Mouse (Mus musculus) liver, embryonic 14.5 days (tissue): ENCODE data around the gene Actn4. TPM values are rescaled to one million over a fixed set of nuclear protein-coding genes. Genes with fewer than 3 reads are reported as not detected.

Experiments
- ATAC-seq: fragments of 200-750 bp; cut with Nextera tagmentation; 2 replicates; pipeline ENCODE4 v1.8.0; 2017; ENCODE audit warnings: moderate number of reproducible peaks, mild to moderate bottlenecking, moderate library complexity; ENCODE audit not compliant: insufficient read depth
- DNase-seq, 3 experiments: peaks; one replicate each; pipeline ENCODE4 v3.0.0-alpha.2; 2012 to 2013; ENCODE audit warnings: low read depth in 3 of 3, low spot score in 3 of 3
- H3K27ac ChIP-seq: fragments of 300-500 bp; sonication (generic); 2 replicates; pipeline ENCODE4 v1.5.1; 2014; ENCODE audit warnings: moderate library complexity, mild to moderate bottlenecking, control low read depth, inconsistent platforms
- H3K27me3 ChIP-seq: fragments of 300-500 bp; sonication (generic); 2 replicates; pipeline ENCODE4 v1.6.1; 2014; ENCODE audit warnings: mild to moderate bottlenecking, low read length, moderate library complexity; ENCODE audit not compliant: control insufficient read depth, insufficient read depth
- H3K36me3 ChIP-seq: fragments of 300-500 bp; sonication (generic); replicated peaks from 2 replicates; pipeline ENCODE4 v1.6.1; 2014; ENCODE audit warnings: low read depth; ENCODE audit not compliant: control insufficient read depth, insufficient read depth
- H3K4me1 ChIP-seq, 2 experiments: fragments of 200-500 bp in 1 of 2; fragments of 300-500 bp in 1 of 2; sonication (generic) in 1 of 2; replicated peaks; 2 replicates each; pipeline ENCODE4 v1.6.1; 2012 to 2014; ENCODE audit warnings: antibody characterized with exemption in 1 of 2, inconsistent platforms in 1 of 2, low read length in 1 of 2; ENCODE audit not compliant: control insufficient read depth in 2 of 2, insufficient read depth in 2 of 2
- H3K4me2 ChIP-seq: fragments of 300-500 bp; sonication (generic); 2 replicates; pipeline ENCODE4 v1.6.1; 2014; ENCODE audit warnings: low read depth, mild to moderate bottlenecking, control low read depth, moderate library complexity
- H3K4me3 ChIP-seq, 2 experiments: fragments of 200-500 bp in 1 of 2; fragments of 300-500 bp in 1 of 2; sonication (generic) in 1 of 2; 2 replicates each; pipeline ENCODE4 v1.5.1; 2012 to 2014; ENCODE audit warnings: low read depth in 2 of 2, low read length in 2 of 2, mild to moderate bottlenecking in 2 of 2, control low read depth in 1 of 2, inconsistent platforms in 1 of 2, moderate library complexity in 1 of 2; ENCODE audit not compliant: insufficient read depth in 1 of 2
- H3K9ac ChIP-seq: fragments of 300-500 bp; sonication (generic); replicated peaks from 2 replicates; pipeline ENCODE4 v1.6.1; 2014; ENCODE audit warnings: mild to moderate bottlenecking, control low read depth, moderate library complexity
- H3K9me3 ChIP-seq: fragments of 300-500 bp; sonication (generic); 2 replicates; pipeline ENCODE4 v1.6.1; 2016; ENCODE audit warnings: low read length, mixed read lengths; ENCODE audit not compliant: control insufficient read depth
- CTCF ChIP-seq: IDR thresholded peaks from 2 replicates; pipeline ENCODE4 v1.5.1; 2016; ENCODE audit warnings: antibody characterized with exemption, low read depth, control low read depth
- EP300 ChIP-seq: IDR thresholded peaks from 2 replicates; pipeline ENCODE4 v1.6.1; 2016; ENCODE audit warnings: antibody characterized with exemption, low read depth
- WGBS: fragments of 180-500 bp; shearing (Covaris S2); extraction: QIAGEN DNeasy Blood & Tissue Kit; methylation state at CpG from one replicate; pipeline ENCODE4 v1.1.7; 2014; ENCODE audit not compliant: insufficient replicate concordance; 5-methylcytosine and 5-hydroxymethylcytosine counted together
- polyA plus RNA-seq, 2 experiments: library from polyadenylated mRNA; depleted of rRNA in 1 of 2; stranded (reverse) in 1 of 2; unstranded in 1 of 2; fragments of >200 nt; fragmentation: Nextera tagmentation in 1 of 2; extraction: Ambion mirVana in 1 of 2; gene quantifications; 2 replicates each; pipeline versions ENCODE4 v1.2.1 to v1.2.3; 2012 to 2014

Gene Actn4
- polyA plus RNA-seq, 2 experiments, result 80.4 to 94.5 TPM

DNA sequence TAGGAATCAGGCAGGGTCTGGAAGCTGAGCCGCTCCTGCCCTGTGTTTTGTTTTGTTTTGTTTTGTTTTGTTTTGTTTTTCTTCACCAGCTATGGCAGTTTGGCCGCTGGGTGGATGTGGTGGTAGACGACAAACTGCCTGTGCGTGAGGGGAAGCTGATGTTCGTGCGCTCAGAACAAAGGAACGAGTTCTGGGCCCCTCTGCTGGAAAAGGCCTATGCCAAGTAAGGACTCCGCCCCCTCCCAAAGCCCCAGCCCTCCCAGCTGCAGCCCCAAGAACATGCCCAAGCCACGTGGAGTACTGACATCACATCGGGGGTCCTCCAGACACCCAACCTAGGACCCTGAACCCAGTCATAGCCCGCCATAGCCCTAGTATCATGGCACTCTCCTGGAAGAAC is 79.1 kb downstream of the Actn4 start:
- H3K4me2 ChIP-seq, result no peak overlapping the region
- TF ChIP-seq CTCF, result no peak
- TF ChIP-seq EP300, result no peak
- H3K36me3 ChIP-seq, result no peaks in the 10 kb centered on the region
- H3K9me3 ChIP-seq, result no peaks in the 10 kb centered on the region
- no peak overlapping the region for H3K27ac ChIP-seq
- DNase-seq, result no peak
- ATAC-seq, result no peak
- H3K27me3 ChIP-seq, result peaks cover 8% of the 10 kb centered on the region
- H3K4me1 ChIP-seq, result peaks cover 0 to 8% of the 10 kb centered on the region in 2 experiments; a peak in 2 of 4 replicates
- H3K4me3 ChIP-seq, result no peak overlapping the region
- H3K9ac ChIP-seq, result no peak overlapping the region
- 62% methylated on average over 11 of the region's 11 CpGs for WGBS

DNA sequence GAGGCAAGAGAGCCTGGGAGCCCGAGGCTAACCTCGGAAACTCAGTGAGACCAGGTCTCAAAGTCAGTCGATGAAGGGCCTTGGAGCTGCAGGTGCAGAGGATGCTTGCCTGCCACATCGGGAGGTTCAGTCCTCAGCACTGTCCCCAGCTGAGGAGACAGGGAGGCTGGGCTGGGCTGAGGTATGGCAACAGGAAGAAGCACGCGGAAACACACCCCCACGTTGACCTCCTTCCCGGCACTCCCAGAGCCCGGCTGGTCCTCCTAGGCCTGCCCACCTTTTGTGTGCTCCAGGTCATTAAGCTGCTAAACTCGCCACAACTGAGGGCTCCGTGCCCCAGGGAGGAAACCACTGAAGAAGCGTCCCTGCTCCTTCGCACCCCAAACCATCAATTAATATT is 80.9 kb downstream of the Actn4 start, which contains the start of gene Capn12:
TSS of gene Capn12 (plus strand) at position 224 of the 400 bp plus-strand sequence.
- Histone ChIP-seq H3K27me3 (no peaks in the 10 kb centered on the region; the same call in 1 of the 2 replicates), H3K27ac (no peak within 1 kb of the TSS), H3K9me3 (no peaks in the 10 kb centered on the region), H3K9ac (no peak within 1 kb of the TSS), H3K4me2 (no peak within 1 kb of the TSS), H3K4me3 (no peak within 1 kb of the TSS), H3K4me1 (peaks cover 9 to 23% of the 10 kb centered on the region in 2 experiments), H3K36me3 (no peaks in the 10 kb centered on the region)
- 38% methylated on average over 13 of the region's 13 CpGs for WGBS
- TF ChIP-seq EP300 (no peak), CTCF (no peak)
- ATAC-seq (no peak), DNase-seq (no peak)

- H3K27ac ChIP-seq, result no peak overlapping the region
- no peak overlapping the region for H3K4me3 ChIP-seq
- no peaks in the 10 kb centered on the region; the same call in 1 of the 2 replicates for H3K27me3 ChIP-seq
- ATAC-seq (no peak), DNase-seq (no peak)
- TF ChIP-seq EP300 (no peak), CTCF (no peak)
- H3K4me1 ChIP-seq, result peaks cover 9 to 27% of the 10 kb centered on the region in 2 experiments
- H3K4me2 ChIP-seq, result no peak overlapping the region
- H3K9me3 ChIP-seq, result no peaks in the 10 kb centered on the region
- no peak overlapping the region for H3K9ac ChIP-seq
- WGBS, result 80% methylated on average over 10 of the region's 10 CpGs
- no peaks in the 10 kb centered on the region for H3K36me3 ChIP-seq
These were observed 81.6 kb downstream of the Actn4 start for GRCm38 (mm10) chr7:28880554-28880953.

GRCm38 (mm10) chr7:28879606-28880005 is 82.5 kb downstream of the Actn4 start:
- Histone ChIP-seq H3K27me3 (no peaks in the 10 kb centered on the region; the same call in 1 of the 2 replicates), H3K27ac (no peak overlapping the region), H3K36me3 (no peaks in the 10 kb centered on the region), H3K4me1 (peaks cover 9 to 27% of the 10 kb centered on the region in 2 experiments), H3K4me3 (no peak overlapping the region), H3K9me3 (no peaks in the 10 kb centered on the region), H3K9ac (no peak overlapping the region), H3K4me2 (no peak overlapping the region)
- 63% methylated on average over 7 of the region's 7 CpGs for WGBS
- ATAC-seq, result no peak
- DNase-seq, result no peak
- TF ChIP-seq CTCF, result no peak
- no peak for TF ChIP-seq EP300

GRCm38 (mm10) chr7:28877856-28878255 is 84.3 kb downstream of the Actn4 start:
- no peaks in the 10 kb centered on the region; the same call in 1 of the 2 replicates for H3K27me3 ChIP-seq
- H3K36me3 ChIP-seq, result no peaks in the 10 kb centered on the region
- DNase-seq (no peak), ATAC-seq (no peak)
- no peak overlapping the region for H3K4me3 ChIP-seq
- peaks cover 9 to 27% of the 10 kb centered on the region in 2 experiments for H3K4me1 ChIP-seq
- H3K4me2 ChIP-seq, result no peak overlapping the region; the same call in 1 of the 2 replicates
- WGBS, result 69% methylated on average over 4 of the region's 4 CpGs
- H3K9me3 ChIP-seq, result no peaks in the 10 kb centered on the region
- TF ChIP-seq EP300 (no peak), CTCF (no peak)
- peak overlapping the region; percentile 81 for H3K27ac ChIP-seq
- H3K9ac ChIP-seq, result no peak overlapping the region; the same call in 1 of the 2 replicates
